Mouse (Mus musculus): ENCODE data around the gene Hyal3. TPM values are rescaled to one million over a fixed set of nuclear protein-coding genes. Genes with fewer than 3 reads are reported as not detected.

Gene Hyal3
- polyA plus RNA-seq, 1 experiment from 2014 or later, result 1.4 TPM

- Histone ChIP-seq H3K27me3 (no peaks in the 10 kb centered on the region), H3K36me3 (peaks cover 42% of the 10 kb centered on the region), H3K9me3 (no peaks in the 10 kb centered on the region), H3K4me1 (peaks cover 46% of the 10 kb centered on the region), H3K4me2 (peak overlapping the region; percentile 85), H3K27ac (peak overlapping the region; percentile 92), H3K4me3 (peak overlapping the region; percentile 39), H3K9ac (peak overlapping the region; percentile 18; the same call in 1 of the 2 replicates)
- ATAC-seq (ENCODE audit: borderline replicate concordance, extremely low read depth, low FRiP score, low TSS enrichment), result peak; percentile 29; the same call in 1 of the 2 replicates
- 8% methylated on average over 12 of the region's 12 CpGs for WGBS
Measured at GRCm38 (mm10) chr9:107612945-107613569, 32.4 kb downstream of the Hyal3 start.

- no peaks in the 10 kb centered on the region for H3K9me3 ChIP-seq
- peaks cover 61% of the 10 kb centered on the region for H3K36me3 ChIP-seq
- 89% methylated on average over 4 of the region's 4 CpGs for WGBS
- no peak overlapping the region for H3K4me2 ChIP-seq
- no peak for ATAC-seq (ENCODE audit: borderline replicate concordance, extremely low read depth, low FRiP score, low TSS enrichment)
- peaks cover 50% of the 10 kb centered on the region for H3K4me1 ChIP-seq
- no peak overlapping the region for H3K9ac ChIP-seq
- 0 out of 2 replicates have a peak overlapping the region, but pooled peaks have one; percentile 3 for H3K27ac ChIP-seq
- H3K4me3 ChIP-seq, result no peak overlapping the region
- H3K27me3 ChIP-seq, result no peaks in the 10 kb centered on the region
Measured at GRCm38 (mm10) chr9:107615035-107615434, 34.4 kb downstream of the Hyal3 start.

- H3K9ac ChIP-seq, result no peak overlapping the region
- H3K36me3 ChIP-seq, result peaks cover 73% of the 10 kb centered on the region
- H3K4me3 ChIP-seq, result no peak overlapping the region
- 77% methylated on average over 2 of the region's 2 CpGs for WGBS
- no peaks in the 10 kb centered on the region for H3K9me3 ChIP-seq
- ATAC-seq (ENCODE audit: borderline replicate concordance, extremely low read depth, low FRiP score, low TSS enrichment), result no peak
- no peaks in the 10 kb centered on the region for H3K27me3 ChIP-seq
- no peak overlapping the region for H3K4me2 ChIP-seq
- H3K4me1 ChIP-seq, result peaks cover 49% of the 10 kb centered on the region
- H3K27ac ChIP-seq, result no peak overlapping the region
Measured at GRCm38 (mm10) chr9:107617461-107617860, 36.8 kb downstream of the Hyal3 start.

- Histone ChIP-seq H3K9me3 (no peaks in the 10 kb centered on the region), H3K4me3 (no peak overlapping the region), H3K4me2 (no peak overlapping the region), H3K36me3 (peaks cover 75% of the 10 kb centered on the region), H3K4me1 (peaks cover 45% of the 10 kb centered on the region), H3K9ac (no peak overlapping the region), H3K27me3 (no peaks in the 10 kb centered on the region), H3K27ac (peak overlapping the region; percentile 88)
- ATAC-seq (ENCODE audit: borderline replicate concordance, extremely low read depth, low FRiP score, low TSS enrichment), result no peak
- 74% methylated on average over 6 of the region's 6 CpGs for WGBS
Measured at GRCm38 (mm10) chr9:107618098-107618497, 37.5 kb downstream of the Hyal3 start.

GRCm38 (mm10) chr9:107618778-107619545 is 38.3 kb downstream of the Hyal3 start:
- Histone ChIP-seq H3K4me2 (no peak overlapping the region), H3K4me1 (peaks cover 37% of the 10 kb centered on the region), H3K27ac (peak overlapping the region; percentile 88), H3K9me3 (no peaks in the 10 kb centered on the region), H3K27me3 (no peaks in the 10 kb centered on the region), H3K4me3 (no peak overlapping the region), H3K36me3 (peaks cover 78% of the 10 kb centered on the region), H3K9ac (peak overlapping the region; percentile 27; the same call in 1 of the 2 replicates)
- ATAC-seq (ENCODE audit: borderline replicate concordance, extremely low read depth, low FRiP score, low TSS enrichment), result peak; percentile 73
- 14% methylated on average over 13 of the region's 13 CpGs for whole genome bisulfite sequencing

GRCm38 (mm10) chr9:107619546-107619879 is 38.9 kb downstream of the Hyal3 start:
- ATAC-seq (ENCODE audit: borderline replicate concordance, extremely low read depth, low FRiP score, low TSS enrichment), result no peak; the same call in none of the 2 replicates
- no peak overlapping the region for H3K4me2 ChIP-seq
- H3K9me3 ChIP-seq, result no peaks in the 10 kb centered on the region
- peaks cover 78% of the 10 kb centered on the region for H3K36me3 ChIP-seq
- H3K4me3 ChIP-seq, result no peak overlapping the region
- H3K27me3 ChIP-seq, result no peaks in the 10 kb centered on the region
- 42% methylated on average over 13 of the region's 13 CpGs for WGBS
- no peak overlapping the region for H3K9ac ChIP-seq
- H3K27ac ChIP-seq, result peak overlapping the region; percentile 88
- H3K4me1 ChIP-seq, result peaks cover 41% of the 10 kb centered on the region

- Histone ChIP-seq H3K4me3 (no peak overlapping the region), H3K4me1 (peaks cover 53% of the 10 kb centered on the region), H3K27ac (no peak overlapping the region), H3K27me3 (no peaks in the 10 kb centered on the region), H3K36me3 (peaks cover 76% of the 10 kb centered on the region), H3K4me2 (no peak overlapping the region), H3K9ac (no peak overlapping the region), H3K9me3 (no peaks in the 10 kb centered on the region)
- no peak for ATAC-seq (ENCODE audit: borderline replicate concordance, extremely low read depth, low FRiP score, low TSS enrichment)
Measured at GRCm38 (mm10) chr9:107620954-107621353, 40.3 kb downstream of the Hyal3 start.

- Histone ChIP-seq H3K4me3 (no peak overlapping the region), H3K4me2 (no peak overlapping the region), H3K27me3 (no peaks in the 10 kb centered on the region), H3K36me3 (peaks cover 44% of the 10 kb centered on the region), H3K4me1 (peaks cover 70% of the 10 kb centered on the region), H3K27ac (peak overlapping the region; percentile 59; the same call in 1 of the 2 replicates), H3K9me3 (no peaks in the 10 kb centered on the region), H3K9ac (no peak overlapping the region)
- WGBS, result 72% methylated on average over 5 of the region's 5 CpGs
- no peak for ATAC-seq (ENCODE audit: borderline replicate concordance, extremely low read depth, low FRiP score, low TSS enrichment)
Measured at GRCm38 (mm10) chr9:107624539-107624938, 43.9 kb downstream of the Hyal3 start.

GRCm38 (mm10) chr9:107624951-107625350 is 44.3 kb downstream of the Hyal3 start:
- Histone ChIP-seq H3K4me1 (peaks cover 70% of the 10 kb centered on the region), H3K9ac (no peak overlapping the region), H3K27me3 (no peaks in the 10 kb centered on the region), H3K9me3 (no peaks in the 10 kb centered on the region), H3K27ac (peak overlapping the region; percentile 59; the same call in 1 of the 2 replicates), H3K4me2 (no peak overlapping the region), H3K36me3 (peaks cover 40% of the 10 kb centered on the region), H3K4me3 (no peak overlapping the region)
- ATAC-seq (ENCODE audit: borderline replicate concordance, extremely low read depth, low FRiP score, low TSS enrichment), result no peak
- 85% methylated on average over 3 of the region's 3 CpGs for WGBS

GRCm38 (mm10) chr9:107625351-107626128 is 44.9 kb downstream of the Hyal3 start:
- H3K4me1 ChIP-seq, result peaks cover 70% of the 10 kb centered on the region
- H3K27ac ChIP-seq, result peak overlapping the region; percentile 90

GRCm38 (mm10) chr9:107626158-107626843 is 45.7 kb downstream of the Hyal3 start:
- Histone ChIP-seq H3K9me3 (no peaks in the 10 kb centered on the region), H3K4me2 (peak overlapping the region; percentile 45), H3K4me3 (peak overlapping the region; percentile 4; the same call in 1 of the 2 replicates), H3K27ac (peak overlapping the region; percentile 90), H3K27me3 (no peaks in the 10 kb centered on the region), H3K9ac (peak overlapping the region; percentile 42), H3K4me1 (peaks cover 73% of the 10 kb centered on the region), H3K36me3 (peaks cover 34% of the 10 kb centered on the region)
- 36% methylated on average over 15 of the region's 15 CpGs for WGBS
- peak; percentile 50 for ATAC-seq (ENCODE audit: borderline replicate concordance, extremely low read depth, low FRiP score, low TSS enrichment)

More at GRCm38 (mm10) chr9:107625351-107626128, 44.9 kb downstream of the Hyal3 start:
- Histone ChIP-seq H3K9me3 (no peaks in the 10 kb centered on the region), H3K4me3 (no peak overlapping the region), H3K36me3 (peaks cover 34% of the 10 kb centered on the region), H3K4me2 (no peak overlapping the region), H3K27me3 (no peaks in the 10 kb centered on the region), H3K9ac (no peak overlapping the region)
- no peak for ATAC-seq (ENCODE audit: borderline replicate concordance, extremely low read depth, low FRiP score, low TSS enrichment)
- WGBS, result 85% methylated on average over 12 of the region's 12 CpGs

All from lung, embryonic 15.5 days (tissue).